Mouse (Mus musculus): ENCODE measurements at regions not wholly inside any gene's neighbourhood (a gene's known extent, or its start where the extent isn't known, plus 50 kb on each side); places are given as distances from the start of the nearest gene placed in this dataset.

DNA sequence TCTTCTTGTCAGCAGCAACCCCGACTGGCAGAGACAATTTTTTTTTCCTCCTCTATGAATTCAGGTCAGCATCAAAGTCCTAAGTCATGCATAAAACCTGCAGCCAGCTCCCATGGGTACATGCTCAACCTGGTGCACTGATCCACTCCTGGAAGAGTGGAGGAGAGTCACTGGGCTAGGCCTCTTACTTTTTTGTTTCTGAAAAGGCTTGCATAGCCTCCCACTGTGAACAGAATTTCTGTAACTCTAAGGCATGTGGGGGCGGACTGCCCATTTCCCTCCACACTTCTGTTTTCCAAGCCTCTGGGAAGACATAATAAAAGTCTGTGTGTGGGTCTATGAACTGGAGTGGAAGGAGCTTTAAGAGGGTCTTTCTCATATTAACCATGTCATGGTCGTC lies 218.8 kb downstream of the Gpat3 start:
- H3K27ac ChIP-seq = no peak overlapping the region
- H3K9me3 ChIP-seq = no peaks in the 10 kb centered on the region
- H3K36me3 ChIP-seq = no peaks in the 10 kb centered on the region
- WGBS = 83% methylated on average over 3 of the region's 3 CpGs
- no peak overlapping the region for H3K9ac ChIP-seq
- H3K4me1 ChIP-seq (replicated peaks) = no peaks in the 10 kb centered on the region
- H3K27me3 ChIP-seq (replicated peaks) = no peaks in the 10 kb centered on the region
- no peak overlapping the region for H3K4me3 ChIP-seq (replicated peaks)
- no peak for ATAC-seq
- H3K4me2 ChIP-seq (replicated peaks) = no peak overlapping the region

DNA sequence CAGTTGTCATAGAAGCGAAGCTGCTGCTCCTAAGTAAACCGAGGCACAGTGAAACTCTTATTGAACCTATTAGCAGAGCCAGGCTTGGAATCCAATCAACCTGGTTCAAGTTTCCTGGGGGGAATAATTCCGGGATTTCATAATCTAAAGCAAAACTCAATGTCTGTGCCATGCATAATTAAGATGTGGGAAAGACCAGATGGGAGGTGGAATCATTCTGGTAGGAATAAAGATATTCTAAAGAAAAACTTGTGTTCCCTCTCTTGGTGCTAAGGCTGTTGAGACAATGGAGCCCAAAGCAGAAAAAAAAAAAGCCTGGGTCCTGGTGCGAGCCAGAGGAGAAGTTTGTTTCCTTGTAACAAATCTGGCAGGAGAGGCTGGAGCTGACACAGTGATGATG lies 217.7 kb downstream of the Gpat3 start:
- Histone ChIP-seq H3K4me3 (replicated peaks) (no peak overlapping the region), H3K9me3 (no peaks in the 10 kb centered on the region), H3K4me2 (replicated peaks) (no peak overlapping the region), H3K4me1 (replicated peaks) (no peaks in the 10 kb centered on the region), H3K27me3 (replicated peaks) (no peaks in the 10 kb centered on the region), H3K9ac (no peak overlapping the region), H3K27ac (no peak overlapping the region), H3K36me3 (no peaks in the 10 kb centered on the region)
- WGBS = 92% methylated on average over 4 of the region's 4 CpGs
- ATAC-seq = no peak

DNA sequence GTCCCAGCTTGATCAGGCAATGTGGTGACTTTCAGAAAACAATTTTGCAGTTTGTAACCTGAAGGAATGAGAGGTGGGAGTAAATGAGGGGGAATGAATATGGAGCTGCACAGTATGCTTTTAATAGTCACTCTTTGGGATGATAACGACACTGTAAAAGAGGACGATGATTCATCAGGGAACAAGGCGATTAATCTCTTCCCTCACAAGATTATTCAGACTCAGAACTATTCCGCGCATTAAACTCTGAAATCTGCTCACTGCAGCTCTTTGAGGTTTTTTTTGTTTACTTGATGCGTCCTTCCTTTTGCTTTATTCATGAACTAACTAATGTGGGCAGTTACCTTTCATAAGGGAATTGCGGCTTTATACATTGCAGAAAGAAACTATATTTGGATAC lies 206.1 kb downstream of the Gpat3 start:
- no peak overlapping the region for H3K4me2 ChIP-seq (replicated peaks)
- WGBS = 78% methylated on average over 7 of the region's 7 CpGs
- no peaks in the 10 kb centered on the region for H3K27me3 ChIP-seq (replicated peaks)
- H3K9ac ChIP-seq = no peak overlapping the region
- H3K9me3 ChIP-seq = no peaks in the 10 kb centered on the region
- no peaks in the 10 kb centered on the region for H3K36me3 ChIP-seq
- H3K4me1 ChIP-seq (replicated peaks) = no peaks in the 10 kb centered on the region
- no peak for ATAC-seq
- H3K27ac ChIP-seq = no peak overlapping the region
- no peak overlapping the region for H3K4me3 ChIP-seq (replicated peaks)

DNA sequence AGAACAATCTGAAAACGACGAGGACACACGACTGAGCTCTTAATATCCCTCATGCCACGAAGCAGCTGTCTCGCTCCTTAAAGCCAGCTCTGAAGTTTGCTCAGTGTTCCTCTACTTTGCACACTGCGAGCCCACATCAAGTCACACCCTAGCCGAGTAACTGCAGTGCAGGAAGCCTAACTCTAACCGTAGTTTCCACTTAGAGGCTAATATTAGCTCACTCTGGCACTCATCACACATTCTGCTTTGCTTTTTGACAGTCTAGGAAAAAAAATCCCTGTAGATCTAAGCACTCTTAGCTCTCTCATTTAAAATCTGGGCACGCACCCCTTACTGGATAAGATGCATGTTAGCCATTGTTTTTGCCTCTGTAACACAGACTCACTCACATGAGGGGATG lies 195.0 kb downstream of the Gpat3 start:
- no peaks in the 10 kb centered on the region for H3K9me3 ChIP-seq

DNA sequence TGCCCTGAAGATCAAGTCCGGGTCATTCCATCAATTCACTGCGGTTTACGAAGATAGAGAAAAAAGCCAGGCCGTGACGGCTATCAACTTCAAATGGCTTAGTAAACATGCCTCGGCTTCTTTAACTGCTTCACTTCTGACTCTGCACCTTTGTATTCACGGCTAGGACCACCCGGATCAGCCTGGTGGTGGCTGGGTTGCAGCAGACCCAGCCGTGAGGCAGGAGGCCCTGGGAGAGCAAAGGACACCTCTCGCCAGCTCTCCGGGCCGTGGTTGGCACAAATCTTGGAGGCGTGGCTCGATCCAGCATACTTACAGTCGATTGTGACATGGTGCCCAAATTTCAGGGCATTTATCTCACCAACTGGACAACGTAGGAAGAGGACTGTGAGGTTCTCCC lies 187.5 kb downstream of the Gpat3 start:
- no peaks in the 10 kb centered on the region for H3K36me3 ChIP-seq
- ATAC-seq = no peak
- 61% methylated on average over 16 of the region's 16 CpGs for WGBS

More for the DNA sequence above, 195.0 kb downstream of the Gpat3 start:
- H3K4me3 ChIP-seq (replicated peaks) = no peak overlapping the region
- no peak overlapping the region for H3K4me2 ChIP-seq (replicated peaks)
- H3K9ac ChIP-seq = no peak overlapping the region
- no peak for ATAC-seq
- no peaks in the 10 kb centered on the region for H3K27me3 ChIP-seq (replicated peaks)
- no peaks in the 10 kb centered on the region for H3K36me3 ChIP-seq
- 72% methylated on average over 9 of the region's 9 CpGs for WGBS
- no peaks in the 10 kb centered on the region for H3K4me1 ChIP-seq (replicated peaks)
- H3K27ac ChIP-seq = no peak overlapping the region

DNA sequence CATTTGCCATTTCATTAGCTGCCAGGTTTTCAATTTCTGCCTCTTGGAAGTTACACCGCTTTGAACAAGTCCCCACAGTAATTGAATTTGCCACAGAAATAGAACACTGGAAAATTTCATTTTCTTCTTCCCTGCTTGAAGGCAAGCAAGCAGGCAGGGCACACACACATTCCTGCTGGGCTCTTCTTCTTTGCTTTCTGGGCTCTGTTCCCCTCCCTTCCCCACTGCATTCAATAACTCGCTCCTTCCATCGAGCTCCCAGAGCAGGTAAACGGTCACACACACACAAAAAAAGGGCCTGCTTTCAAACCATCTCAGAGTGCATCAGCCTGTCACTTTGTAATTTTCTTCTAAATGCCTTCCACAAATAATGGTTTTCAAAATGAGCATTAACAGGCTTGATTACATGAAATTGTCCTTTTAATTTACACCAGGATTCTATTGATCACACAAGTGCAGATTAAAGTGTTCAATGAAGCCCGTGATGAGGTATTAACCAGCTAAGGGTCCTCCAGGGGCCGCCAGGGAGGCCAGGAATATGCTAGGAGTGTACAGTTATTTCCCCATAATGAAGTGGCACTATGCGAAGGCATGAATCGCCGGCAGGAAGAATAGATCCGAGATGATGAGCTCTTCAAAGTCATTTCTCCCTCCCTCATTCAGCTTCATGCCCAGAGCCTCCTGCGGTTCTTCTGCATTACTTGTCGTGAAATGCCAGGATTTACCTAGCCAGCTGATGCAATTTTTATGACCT lies 186.8 kb downstream of the Gpat3 start:
- no peaks in the 10 kb centered on the region for H3K36me3 ChIP-seq
- H3K4me3 ChIP-seq (replicated peaks) = no peak overlapping the region
- H3K9me3 ChIP-seq = no peaks in the 10 kb centered on the region
- 72% methylated on average over 12 of the region's 12 CpGs for WGBS
- ATAC-seq = no peak
- H3K27me3 ChIP-seq (replicated peaks) = no peaks in the 10 kb centered on the region
- no peak overlapping the region for H3K27ac ChIP-seq
- no peak overlapping the region for H3K4me2 ChIP-seq (replicated peaks)
- no peak overlapping the region for H3K9ac ChIP-seq
- no peaks in the 10 kb centered on the region for H3K4me1 ChIP-seq (replicated peaks)

More for the DNA sequence above, 187.5 kb downstream of the Gpat3 start:
- Histone ChIP-seq H3K4me1 (replicated peaks) (no peaks in the 10 kb centered on the region), H3K4me3 (replicated peaks) (no peak overlapping the region), H3K9me3 (no peaks in the 10 kb centered on the region), H3K27me3 (replicated peaks) (no peaks in the 10 kb centered on the region), H3K27ac (no peak overlapping the region), H3K4me2 (replicated peaks) (no peak overlapping the region), H3K9ac (no peak overlapping the region)

DNA sequence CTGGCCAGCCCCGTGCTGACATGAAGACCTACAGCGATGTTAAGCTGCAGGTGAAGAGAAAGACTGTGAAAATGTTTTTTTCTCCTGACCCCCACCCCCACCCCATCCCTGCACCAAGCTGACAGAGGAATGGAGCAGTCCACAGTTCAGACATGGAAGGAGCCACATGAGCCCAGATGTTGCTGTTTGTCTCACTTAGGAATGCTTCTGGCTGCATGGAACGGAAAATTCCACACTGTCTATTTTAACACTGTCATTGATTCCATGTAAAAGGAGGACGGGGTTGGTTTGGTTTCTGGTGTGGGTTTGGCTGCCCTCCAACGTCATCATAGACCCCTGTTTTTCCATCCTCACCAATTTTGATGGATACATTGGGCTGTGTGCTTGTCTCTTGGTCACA lies 179.3 kb downstream of the Gpat3 start:
- H3K4me3 ChIP-seq (replicated peaks) = no peak overlapping the region
- no peaks in the 10 kb centered on the region for H3K9me3 ChIP-seq
- no peaks in the 10 kb centered on the region for H3K36me3 ChIP-seq
- no peak for ATAC-seq
- WGBS = 69% methylated on average over 5 of the region's 5 CpGs
- no peak overlapping the region for H3K9ac ChIP-seq
- H3K4me2 ChIP-seq (replicated peaks) = no peak overlapping the region
- no peaks in the 10 kb centered on the region for H3K4me1 ChIP-seq (replicated peaks)
- H3K27me3 ChIP-seq (replicated peaks) = no peaks in the 10 kb centered on the region
- no peak overlapping the region for H3K27ac ChIP-seq

DNA sequence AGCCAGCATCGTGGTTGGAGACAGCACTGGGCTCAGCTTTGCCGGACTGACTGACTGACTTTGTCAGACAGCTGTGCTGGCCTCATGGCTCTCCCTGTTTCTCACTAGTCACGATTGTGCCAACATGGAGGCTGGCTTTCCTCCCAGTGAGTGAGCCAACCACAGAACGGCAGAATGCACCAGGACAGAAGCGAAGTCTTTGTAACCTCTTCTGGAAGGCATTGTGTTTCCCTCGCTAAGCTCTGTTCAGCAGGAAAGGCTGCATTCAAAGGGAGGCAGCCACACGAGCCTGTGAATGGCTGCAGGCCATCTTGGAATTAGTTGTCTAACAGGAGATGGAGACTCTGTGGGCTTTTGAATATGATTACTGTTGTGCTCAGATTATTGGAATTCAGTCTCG lies 178.3 kb downstream of the Gpat3 start:
- Histone ChIP-seq H3K27me3 (replicated peaks) (no peaks in the 10 kb centered on the region), H3K4me2 (replicated peaks) (no peak overlapping the region), H3K4me1 (replicated peaks) (no peaks in the 10 kb centered on the region), H3K27ac (no peak overlapping the region), H3K9me3 (no peaks in the 10 kb centered on the region), H3K4me3 (replicated peaks) (no peak overlapping the region), H3K36me3 (no peaks in the 10 kb centered on the region), H3K9ac (no peak overlapping the region)
- no peak for ATAC-seq
- 81% methylated on average over 8 of the region's 8 CpGs for WGBS

DNA sequence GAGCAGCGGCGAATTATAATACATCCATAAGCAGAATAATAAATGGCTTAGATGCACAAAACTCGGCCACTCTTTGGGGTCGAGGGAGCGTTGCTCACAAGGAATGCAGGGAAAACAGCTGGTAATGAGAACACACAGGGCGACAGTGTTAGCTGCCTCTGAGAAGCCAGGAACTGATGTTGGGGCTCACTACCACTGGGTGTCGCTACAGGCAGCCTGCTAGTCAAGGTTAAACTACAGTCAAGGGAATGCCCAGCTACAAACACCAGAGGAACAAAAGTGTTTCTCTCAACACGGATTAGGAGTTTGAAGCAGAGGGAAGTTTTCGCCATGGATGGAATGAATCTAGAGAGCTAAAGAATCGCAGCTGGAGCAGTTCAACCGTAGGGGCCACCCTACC lies 175.3 kb downstream of the Gpat3 start:
- H3K36me3 ChIP-seq = no peaks in the 10 kb centered on the region
- H3K27ac ChIP-seq = no peak overlapping the region
- no peaks in the 10 kb centered on the region for H3K9me3 ChIP-seq
- no peak overlapping the region for H3K4me2 ChIP-seq (replicated peaks)
- no peak overlapping the region for H3K9ac ChIP-seq
- ATAC-seq = peak; percentile 65; the same call in 1 of the 2 replicates
- H3K4me1 ChIP-seq (replicated peaks) = no peaks in the 10 kb centered on the region
- no peaks in the 10 kb centered on the region for H3K27me3 ChIP-seq (replicated peaks)
- WGBS = 10% methylated on average over 11 of the region's 11 CpGs
- H3K4me3 ChIP-seq (replicated peaks) = no peak overlapping the region

DNA sequence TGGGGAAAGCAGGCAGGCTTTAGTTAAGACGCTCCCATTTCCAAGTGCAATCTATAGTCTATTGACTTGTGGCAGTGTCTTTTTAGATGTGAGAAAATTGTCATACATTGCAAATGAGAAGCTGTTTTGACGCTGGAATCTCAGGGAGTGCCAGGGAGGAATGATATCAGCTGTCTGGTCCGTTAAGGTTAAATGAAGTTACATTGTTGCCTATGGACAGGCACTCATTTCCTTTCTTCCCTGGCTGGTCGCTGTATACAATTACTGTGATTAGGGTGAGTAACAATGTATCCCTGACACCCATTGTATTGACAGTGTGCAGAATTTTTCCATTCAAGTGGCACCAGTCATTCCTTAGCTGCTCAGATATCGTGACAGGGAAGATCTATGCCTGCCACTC lies 168.3 kb downstream of the Gpat3 start:
- no peak overlapping the region for H3K4me2 ChIP-seq (replicated peaks)
- H3K9ac ChIP-seq = no peak overlapping the region
- H3K4me1 ChIP-seq (replicated peaks) = no peaks in the 10 kb centered on the region
- no peaks in the 10 kb centered on the region for H3K9me3 ChIP-seq
- H3K4me3 ChIP-seq (replicated peaks) = no peak overlapping the region
- H3K27ac ChIP-seq = no peak overlapping the region
- no peaks in the 10 kb centered on the region for H3K27me3 ChIP-seq (replicated peaks)
- 77% methylated on average over 5 of the region's 5 CpGs for WGBS
- no peak for ATAC-seq
- H3K36me3 ChIP-seq = no peaks in the 10 kb centered on the region

DNA sequence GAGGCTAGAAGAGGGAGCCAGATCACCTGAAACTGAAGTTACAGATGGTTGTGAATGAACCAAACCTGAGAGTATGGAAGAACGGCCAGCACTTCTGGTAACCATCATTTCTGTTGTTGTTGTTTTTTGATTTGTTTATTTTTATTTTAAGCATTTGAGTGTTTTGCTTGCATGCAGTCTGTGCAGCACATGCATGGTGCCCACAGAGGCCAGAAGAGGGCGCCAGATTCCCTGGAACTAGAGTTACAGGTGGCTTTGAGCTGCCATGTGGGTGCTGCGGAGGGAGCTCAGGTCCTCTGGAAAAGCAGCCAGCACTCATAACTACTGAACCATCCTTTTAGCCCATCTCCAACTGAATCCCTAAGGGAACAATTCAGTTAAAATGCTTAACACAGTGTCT lies 159.7 kb downstream of the Gpat3 start:
- 71% methylated on average over 3 of the region's 3 CpGs for WGBS
- H3K4me2 ChIP-seq (replicated peaks) = no peak overlapping the region
- no peak for ATAC-seq
- no peaks in the 10 kb centered on the region for H3K4me1 ChIP-seq (replicated peaks)
- no peak overlapping the region for H3K4me3 ChIP-seq (replicated peaks)
- H3K9me3 ChIP-seq = no peaks in the 10 kb centered on the region
- H3K9ac ChIP-seq = no peak overlapping the region
- H3K36me3 ChIP-seq = no peaks in the 10 kb centered on the region
- no peak overlapping the region for H3K27ac ChIP-seq
- no peaks in the 10 kb centered on the region for H3K27me3 ChIP-seq (replicated peaks)

DNA sequence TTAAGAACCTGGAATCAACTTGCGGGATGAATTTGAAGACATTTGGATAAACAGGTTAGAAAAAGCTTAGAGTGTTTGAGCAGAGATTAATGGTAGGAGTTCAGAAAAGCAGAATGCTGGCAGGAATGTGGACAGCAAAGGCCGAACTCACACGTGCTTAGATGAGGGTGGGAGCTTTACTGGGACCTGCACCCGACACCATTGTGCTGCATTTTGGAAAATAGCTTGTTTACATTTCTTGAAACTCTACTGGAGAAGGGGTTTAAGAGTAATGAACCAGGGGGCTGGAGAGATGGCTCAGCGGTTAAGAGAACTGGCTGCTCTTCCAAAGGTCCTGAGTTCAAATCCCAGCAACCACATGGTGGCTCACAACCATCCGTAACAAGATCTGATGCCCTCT lies 154.9 kb downstream of the Gpat3 start:
- Histone ChIP-seq H3K27me3 (replicated peaks) (no peaks in the 10 kb centered on the region), H3K4me2 (replicated peaks) (no peak overlapping the region), H3K9me3 (no peaks in the 10 kb centered on the region), H3K36me3 (no peaks in the 10 kb centered on the region), H3K27ac (no peak overlapping the region), H3K9ac (no peak overlapping the region), H3K4me3 (replicated peaks) (no peak overlapping the region), H3K4me1 (replicated peaks) (no peaks in the 10 kb centered on the region)
- ATAC-seq = no peak
- WGBS = 79% methylated on average over 6 of the region's 6 CpGs

DNA sequence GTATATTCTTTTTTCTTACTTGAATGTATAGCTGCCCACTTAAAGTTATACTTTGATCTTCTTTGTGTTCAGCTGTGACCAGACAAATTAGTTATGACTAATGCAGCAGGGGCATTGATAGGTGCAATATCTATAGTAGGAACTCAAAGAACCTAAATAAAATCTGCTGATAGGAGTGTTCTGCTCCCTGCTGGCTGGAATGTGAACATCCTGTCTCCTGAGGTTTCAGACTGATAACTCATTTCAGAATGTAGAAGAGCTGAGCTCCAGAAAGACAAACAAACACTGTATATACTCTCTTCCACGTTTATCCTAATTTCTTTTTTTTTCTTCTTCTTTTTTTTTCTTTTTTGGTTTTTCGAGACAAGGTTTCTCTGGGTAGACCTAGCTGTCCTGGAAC lies 146.9 kb downstream of the Gpat3 start:
- no peaks in the 10 kb centered on the region for H3K27me3 ChIP-seq (replicated peaks)
- ATAC-seq = no peak
- whole genome bisulfite sequencing = 66% methylated on average over 2 of the region's 2 CpGs
- no peak overlapping the region for H3K27ac ChIP-seq
- H3K4me1 ChIP-seq (replicated peaks) = no peaks in the 10 kb centered on the region
- H3K9me3 ChIP-seq = no peaks in the 10 kb centered on the region
- H3K36me3 ChIP-seq = no peaks in the 10 kb centered on the region
- no peak overlapping the region for H3K4me3 ChIP-seq (replicated peaks)
- H3K9ac ChIP-seq = no peak overlapping the region
- H3K4me2 ChIP-seq (replicated peaks) = no peak overlapping the region
